Mouse (Mus musculus): ENCODE data around the gene Samd4b. TPM values are rescaled to one million over a fixed set of nuclear protein-coding genes. Genes with fewer than 3 reads are reported as not detected.

The Samd4b gene
- total RNA-seq, 1 experiment = 30.3 TPM

- Histone ChIP-seq H3K27ac (ENCODE audit: insufficient read depth, low read depth, low read length, poor library complexity, severe bottlenecking) (peak overlapping the region; percentile 75), H3K9me3 (ENCODE audit: control insufficient read depth, insufficient read depth, low read depth, low read length) (no peaks in the 10 kb centered on the region), H3K9ac (ENCODE audit: insufficient read depth, low read depth, low read length, poor library complexity, severe bottlenecking) (peak overlapping the region; percentile 88; the same call in 1 of the 2 replicates), H3K36me3 (ENCODE audit: control insufficient read depth, insufficient read depth, low read length, poor library complexity, severe bottlenecking) (peaks cover 7% of the 10 kb centered on the region; the same call in 1 of the 2 replicates), H3K4me1 (ENCODE audit: control insufficient read depth in 2 of 2, insufficient read depth in 2 of 2, low read length in 2 of 2, poor library complexity in 1 of 2) (peaks cover 27 to 38% of the 10 kb centered on the region in 2 experiments), H3K4me3 (ENCODE audit: insufficient read depth in 1 of 2, low read depth in 1 of 2, low read length in 2 of 2, poor library complexity in 1 of 2, severe bottlenecking in 1 of 2) (peak overlapping the region; percentile 78 to 94)
- in situ Hi-C loops (cut with MboI; ENCODE audit: low sequenced_read_pairs in 2 of 2, unreplicated experiment in 2 of 2) = no loop called here
- TF ChIP-seq ZNF384 (IDR thresholded peaks at IDR 0.05; ENCODE audit: low read depth, low read length) (no peak), MAFK (IDR thresholded peaks at IDR 0.05; ENCODE audit: insufficient read depth, low read depth, low read length) (no peak), ZC3H11A (IDR thresholded peaks at IDR 0.05; ENCODE audit: borderline replicate concordance, low read depth, low read length) (no peak), HCFC1 (IDR thresholded peaks at IDR 0.05; ENCODE audit: borderline replicate concordance, insufficient read depth, low read length) (no peak), CHD2 (IDR thresholded peaks at IDR 0.05; ENCODE audit: low read depth, low read length) (no peak)
- peak; percentile 79 for DNase-seq (ENCODE audit: low read depth, low spot score)
These were observed 1.3 kb downstream of the Samd4b start for GRCm38 (mm10) chr7:28596436-28597276.

GRCm38 (mm10) chr7:28595751-28596435 lies 2.1 kb downstream of the Samd4b start:
- TF ChIP-seq HCFC1 (IDR thresholded peaks at IDR 0.05; ENCODE audit: borderline replicate concordance, insufficient read depth, low read length) = no peak
- TF ChIP-seq ZNF384 (IDR thresholded peaks at IDR 0.05; ENCODE audit: low read depth, low read length) = no peak
- TF ChIP-seq ZC3H11A (IDR thresholded peaks at IDR 0.05; ENCODE audit: borderline replicate concordance, low read depth, low read length) = no peak
- no peak for TF ChIP-seq MAFK (IDR thresholded peaks at IDR 0.05; ENCODE audit: insufficient read depth, low read depth, low read length)
- in situ Hi-C loops (cut with MboI; ENCODE audit: low sequenced_read_pairs in 2 of 2, unreplicated experiment in 2 of 2) = no loop called here
- Histone ChIP-seq H3K4me3 (ENCODE audit: insufficient read depth in 1 of 2, low read depth in 1 of 2, low read length in 2 of 2, poor library complexity in 1 of 2, severe bottlenecking in 1 of 2) (peak overlapping the region; percentile 78 to 94; a peak in 3 of 4 replicates), H3K27ac (ENCODE audit: insufficient read depth, low read depth, low read length, poor library complexity, severe bottlenecking) (no peak overlapping the region; the same call in 1 of the 2 replicates), H3K4me1 (ENCODE audit: control insufficient read depth in 2 of 2, insufficient read depth in 2 of 2, low read length in 2 of 2, poor library complexity in 1 of 2) (peaks cover 32 to 45% of the 10 kb centered on the region in 2 experiments), H3K36me3 (ENCODE audit: control insufficient read depth, insufficient read depth, low read length, poor library complexity, severe bottlenecking) (peaks cover 7% of the 10 kb centered on the region; the same call in 1 of the 2 replicates), H3K9ac (ENCODE audit: insufficient read depth, low read depth, low read length, poor library complexity, severe bottlenecking) (no peak overlapping the region), H3K9me3 (ENCODE audit: control insufficient read depth, insufficient read depth, low read depth, low read length) (no peaks in the 10 kb centered on the region)
- DNase-seq (ENCODE audit: low read depth, low spot score) = no peak

GRCm38 (mm10) chr7:28593206-28594111 lies 4.5 kb downstream of the Samd4b start:
- H3K4me3 ChIP-seq (ENCODE audit: insufficient read depth in 1 of 2, low read depth in 1 of 2, low read length in 2 of 2, poor library complexity in 1 of 2, severe bottlenecking in 1 of 2) = no peak overlapping the region
- peaks cover 34 to 48% of the 10 kb centered on the region in 2 experiments for H3K4me1 ChIP-seq (ENCODE audit: control insufficient read depth in 2 of 2, insufficient read depth in 2 of 2, low read length in 2 of 2, poor library complexity in 1 of 2)
- H3K36me3 ChIP-seq (ENCODE audit: control insufficient read depth, insufficient read depth, low read length, poor library complexity, severe bottlenecking) = peaks cover 7% of the 10 kb centered on the region; the same call in 1 of the 2 replicates
- DNase-seq (ENCODE audit: low read depth, low spot score) = no peak
- in situ Hi-C loops (cut with MboI; ENCODE audit: low sequenced_read_pairs in 2 of 2, unreplicated experiment in 2 of 2) = no loop called here
- H3K27ac ChIP-seq (ENCODE audit: insufficient read depth, low read depth, low read length, poor library complexity, severe bottlenecking) = no peak overlapping the region
- H3K9ac ChIP-seq (ENCODE audit: insufficient read depth, low read depth, low read length, poor library complexity, severe bottlenecking) = no peak overlapping the region; the same call in 1 of the 2 replicates
- H3K9me3 ChIP-seq (ENCODE audit: control insufficient read depth, insufficient read depth, low read depth, low read length) = no peaks in the 10 kb centered on the region
- TF ChIP-seq HCFC1 (IDR thresholded peaks at IDR 0.05; ENCODE audit: borderline replicate concordance, insufficient read depth, low read length) = no peak
- TF ChIP-seq ZNF384 (IDR thresholded peaks at IDR 0.05; ENCODE audit: low read depth, low read length) = no peak
- no peak for TF ChIP-seq ZC3H11A (IDR thresholded peaks at IDR 0.05; ENCODE audit: borderline replicate concordance, low read depth, low read length)
- TF ChIP-seq CHD2 (IDR thresholded peaks at IDR 0.05; ENCODE audit: low read depth, low read length) = no peak
- TF ChIP-seq MAFK (IDR thresholded peaks at IDR 0.05; ENCODE audit: insufficient read depth, low read depth, low read length) = no peak

- no peak for DNase-seq (ENCODE audit: low read depth, low spot score)
- Histone ChIP-seq H3K4me3 (ENCODE audit: insufficient read depth in 1 of 2, low read depth in 1 of 2, low read length in 2 of 2, poor library complexity in 1 of 2, severe bottlenecking in 1 of 2) (no peak overlapping the region), H3K36me3 (ENCODE audit: control insufficient read depth, insufficient read depth, low read length, poor library complexity, severe bottlenecking) (peaks cover 7% of the 10 kb centered on the region; the same call in 1 of the 2 replicates), H3K9ac (ENCODE audit: insufficient read depth, low read depth, low read length, poor library complexity, severe bottlenecking) (no peak overlapping the region), H3K9me3 (ENCODE audit: control insufficient read depth, insufficient read depth, low read depth, low read length) (no peaks in the 10 kb centered on the region), H3K27ac (ENCODE audit: insufficient read depth, low read depth, low read length, poor library complexity, severe bottlenecking) (no peak overlapping the region), H3K4me1 (ENCODE audit: control insufficient read depth in 2 of 2, insufficient read depth in 2 of 2, low read length in 2 of 2, poor library complexity in 1 of 2) (peaks cover 37 to 60% of the 10 kb centered on the region in 2 experiments)
- in situ Hi-C loops (cut with MboI; ENCODE audit: low sequenced_read_pairs in 2 of 2, unreplicated experiment in 2 of 2) = no loop called here
- TF ChIP-seq HCFC1 (IDR thresholded peaks at IDR 0.05; ENCODE audit: borderline replicate concordance, insufficient read depth, low read length) (no peak), ZC3H11A (IDR thresholded peaks at IDR 0.05; ENCODE audit: borderline replicate concordance, low read depth, low read length) (no peak), ZNF384 (IDR thresholded peaks at IDR 0.05; ENCODE audit: low read depth, low read length) (no peak), MAFK (IDR thresholded peaks at IDR 0.05; ENCODE audit: insufficient read depth, low read depth, low read length) (no peak), CHD2 (IDR thresholded peaks at IDR 0.05; ENCODE audit: low read depth, low read length) (no peak)
These were observed 6.1 kb downstream of the Samd4b start for GRCm38 (mm10) chr7:28591862-28592261.
